Mouse (Mus musculus): ENCODE data around the gene Fgfr2.

Fgfr2 gene

DNA sequence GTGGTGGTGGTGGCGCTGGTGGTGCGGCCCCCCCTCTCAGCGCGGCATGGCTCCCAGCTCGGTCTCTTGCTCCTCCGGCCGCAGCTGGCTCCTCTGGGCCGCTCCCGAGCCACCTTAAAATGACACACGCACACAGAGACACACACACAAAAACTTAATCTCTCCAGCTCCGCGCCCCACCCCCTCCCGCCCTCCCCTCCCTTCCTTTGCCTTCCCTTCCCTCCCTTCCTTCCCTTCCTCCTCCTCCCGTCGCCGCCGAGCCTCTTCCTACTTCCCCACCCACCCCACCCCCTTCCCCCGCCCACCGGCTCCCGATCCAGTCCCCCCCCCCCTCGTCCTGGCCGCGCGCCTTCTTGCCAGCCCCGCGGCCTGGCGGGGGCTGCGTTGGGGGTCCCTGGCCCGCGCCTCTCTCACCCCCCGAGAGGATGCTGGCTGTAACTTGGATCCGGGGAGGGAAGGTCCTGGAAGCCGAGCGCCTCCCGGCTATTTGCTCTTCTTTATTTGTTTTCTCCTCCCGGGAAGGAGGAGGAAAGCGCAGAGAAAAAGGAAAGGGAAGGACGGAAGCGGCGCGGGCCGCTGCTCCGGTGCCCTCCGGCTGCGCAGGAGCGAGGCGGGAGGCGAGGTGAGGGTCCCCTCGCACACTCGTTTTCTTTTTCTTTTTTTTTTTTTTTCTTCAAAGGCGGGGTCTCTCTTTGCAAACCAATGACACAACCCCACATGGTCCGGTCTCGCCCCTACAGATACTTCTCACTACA is at the start of gene Fgfr2:
TSS of gene Fgfr2 (minus strand) at position 107 of the 755 bp plus-strand sequence.
- peak; percentile 83 for DNase-seq

DNA sequence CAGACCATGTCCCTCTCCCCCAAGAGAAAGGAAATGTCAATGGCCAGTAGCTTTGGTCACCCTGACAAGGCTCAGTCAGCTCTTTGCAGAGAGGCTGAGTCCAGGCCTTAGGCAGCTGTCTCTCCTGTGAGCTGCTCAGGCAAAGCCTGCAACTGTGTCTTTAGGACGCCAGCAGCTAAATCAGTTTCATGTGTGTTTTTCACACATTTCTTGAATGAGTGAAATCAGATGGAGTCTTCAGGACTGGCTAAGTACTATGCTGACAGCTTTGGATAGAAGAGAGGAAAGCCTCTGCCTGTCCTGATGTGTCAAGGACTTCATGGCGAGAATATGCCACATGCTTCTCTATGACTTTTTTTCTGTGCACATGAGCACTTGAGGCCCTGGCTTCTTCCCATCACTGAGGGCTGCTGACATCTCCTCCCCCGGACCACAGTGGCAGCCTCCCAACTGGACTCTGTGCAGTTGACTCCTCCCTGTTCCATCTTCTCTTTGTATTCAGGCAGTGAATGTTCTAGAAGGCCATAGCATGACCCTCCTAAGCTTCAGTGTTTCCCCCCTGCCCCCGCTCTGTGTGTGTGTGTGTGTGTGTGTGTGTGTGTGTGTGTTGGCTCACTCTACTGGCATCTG is 48.4 kb upstream of the Fgfr2 start:
- DNase-seq, result peak; percentile 55

DNA sequence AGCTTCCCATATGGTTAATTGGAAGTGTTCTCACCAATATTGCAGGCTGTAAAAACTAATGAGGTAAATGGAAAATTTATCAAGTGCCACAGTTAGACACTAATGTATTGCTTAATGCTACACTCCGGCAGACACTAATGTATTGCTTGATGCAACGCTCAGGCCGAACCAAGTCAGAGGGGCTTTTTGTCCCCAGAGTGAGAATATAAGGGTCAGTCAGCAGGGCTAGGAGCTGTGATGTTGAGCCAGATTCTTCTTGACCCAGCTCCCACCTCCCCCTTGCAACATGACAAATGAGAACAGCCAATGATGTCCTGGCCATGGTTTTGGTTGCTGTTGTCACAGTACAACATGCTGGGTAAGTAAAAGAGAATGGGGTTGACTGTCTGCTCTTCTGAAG is 45.8 kb upstream of the Fgfr2 start:
- DNase-seq, result no peak

GRCm38 (mm10) chr7:133167903-133168302 is 44.8 kb upstream of the Fgfr2 start:
- no peak for DNase-seq

DNA sequence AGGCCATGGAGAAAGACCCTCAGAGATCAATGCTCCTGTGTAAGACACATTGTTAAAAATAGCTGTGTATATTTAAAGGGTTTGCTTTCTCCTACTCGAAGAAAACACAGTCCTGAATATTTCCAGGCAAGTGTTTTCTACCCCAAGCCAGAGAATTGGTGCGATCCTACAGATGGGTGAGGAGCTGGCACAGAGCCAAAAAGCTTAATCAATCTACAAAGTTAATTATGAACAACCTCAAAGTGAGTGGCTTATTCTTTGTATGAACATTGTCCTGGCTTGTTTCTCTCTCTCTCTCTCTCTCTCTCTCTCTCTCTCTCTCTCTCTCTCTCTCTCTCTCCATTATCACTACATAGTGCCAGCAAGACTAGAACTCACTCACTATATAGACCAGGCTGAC is 41.6 kb upstream of the Fgfr2 start:
- no peak for DNase-seq

DNA sequence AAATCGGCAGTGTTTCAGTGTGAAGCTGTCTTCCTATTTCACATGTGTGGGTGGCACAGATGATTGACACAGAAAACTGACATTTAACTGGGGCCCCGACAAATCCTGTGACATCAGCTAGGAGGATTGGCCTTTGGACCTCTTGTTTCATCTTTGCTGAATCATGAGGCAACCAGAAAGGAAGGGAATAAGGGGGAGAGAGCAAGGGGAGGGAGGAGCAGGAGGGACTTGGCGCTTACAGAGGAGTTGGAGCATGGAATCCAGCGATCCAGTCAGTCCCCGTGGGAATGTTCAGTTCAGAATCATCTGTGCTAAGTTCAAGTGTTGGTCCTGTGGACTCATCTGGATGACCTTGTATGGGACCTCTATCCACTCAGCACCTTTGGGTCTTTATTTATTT is 39.9 kb upstream of the Fgfr2 start:
- DNase-seq, result no peak

DNA sequence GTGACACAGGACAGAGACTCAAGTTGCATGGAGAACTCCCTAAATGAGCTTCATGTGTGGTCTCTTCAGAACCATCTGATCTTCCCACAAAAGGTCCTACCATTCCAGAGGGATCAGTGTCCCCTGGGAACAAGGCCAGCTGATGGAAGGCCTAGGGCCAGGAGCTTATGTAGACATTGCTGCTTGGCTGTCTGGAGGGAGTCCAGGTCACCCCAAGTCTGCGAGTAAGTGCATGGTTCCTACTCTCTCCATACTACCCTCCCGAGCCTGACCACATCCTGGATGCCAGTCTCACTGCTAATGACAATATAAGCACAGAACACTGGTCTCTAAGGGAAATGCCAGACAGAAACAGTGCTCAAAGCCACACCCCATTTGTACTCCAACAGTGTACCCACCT is 39.0 kb upstream of the Fgfr2 start:
- no peak for DNase-seq

- DNase-seq, result no peak
Measured at GRCm38 (mm10) chr7:133161362-133162080, 38.4 kb upstream of the Fgfr2 start.

GRCm38 (mm10) chr7:133159519-133159918 is 36.4 kb upstream of the Fgfr2 start:
- no peak for DNase-seq

- no peak for DNase-seq
Measured at GRCm38 (mm10) chr7:133155621-133156020, 32.5 kb upstream of the Fgfr2 start.

GRCm38 (mm10) chr7:133154846-133155245 is 31.7 kb upstream of the Fgfr2 start:
- no peak for DNase-seq

GRCm38 (mm10) chr7:133139689-133140336 is 16.7 kb upstream of the Fgfr2 start:
- DNase-seq, result no peak

- DNase-seq, result no peak
Measured at GRCm38 (mm10) chr7:133133552-133133951, 10.4 kb upstream of the Fgfr2 start.

GRCm38 (mm10) chr7:133132702-133133101 is 9.6 kb upstream of the Fgfr2 start:
- no peak for DNase-seq

DNA sequence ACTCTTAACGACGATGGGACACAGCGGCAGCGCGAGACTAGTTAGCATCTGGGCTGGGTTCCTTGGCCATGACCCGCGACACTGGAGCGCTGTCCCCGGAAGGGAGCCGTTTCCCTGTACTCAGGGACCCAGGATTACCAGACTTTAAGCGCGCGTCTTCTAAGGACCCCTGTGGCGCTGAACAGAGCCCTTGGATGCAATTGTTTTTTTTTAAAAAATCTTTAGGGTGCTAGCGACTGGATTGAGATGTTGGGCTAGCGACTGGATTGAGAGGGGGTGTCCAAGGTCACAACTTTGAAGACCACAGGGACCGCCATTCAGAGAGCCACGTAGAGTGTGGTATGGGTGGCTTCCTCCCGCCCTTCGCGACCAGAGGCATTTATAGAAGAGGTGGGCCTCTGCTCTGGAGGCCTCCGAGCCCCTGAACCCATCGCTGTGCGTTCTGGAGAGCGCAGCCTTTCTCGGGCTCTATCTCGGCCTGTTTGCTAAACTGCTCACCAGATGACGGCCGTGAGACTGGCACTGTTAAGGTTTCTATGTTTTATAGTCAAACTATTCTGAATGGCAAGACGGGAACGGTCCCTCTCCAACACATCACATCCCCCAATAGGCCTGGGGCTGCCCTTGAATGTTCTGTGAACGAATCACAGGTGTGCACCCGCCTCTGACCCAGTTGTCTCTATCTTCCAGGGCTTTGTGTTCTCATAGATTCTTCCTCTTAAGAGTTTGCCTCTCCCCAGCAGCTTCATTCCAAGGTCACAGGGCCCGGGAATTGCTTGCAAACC is 1.7 kb upstream of the Fgfr2 start:
- DNase-seq, result peak; percentile 30

- peak; percentile 93 for DNase-seq
Measured at GRCm38 (mm10) chr7:133123999-133124700, 1.0 kb upstream of the Fgfr2 start, which contains the start of gene Ctbp2. Gene Ctbp2 (minus strand): TSS chr7:133124354.

GRCm38 (mm10) chr7:133122379-133123243 is 539 bp downstream of the Fgfr2 start:
- DNase-seq, result peak; percentile 69

GRCm38 (mm10) chr7:133121661-133122378 is 1.3 kb downstream of the Fgfr2 start:
- DNase-seq, result peak; percentile 57

- no peak for DNase-seq
Measured at GRCm38 (mm10) chr7:133121080-133121607, 2.0 kb downstream of the Fgfr2 start.

All from lung, postnatal 10 days (tissue).